In genomic region chr4:151638941-151639340, GRCm38 (mm10) we compare ENCODE assay signal across 10 mouse cellular contexts.
DNase-seq lines count a peak whose midpoint lies in the region; TF ChIP-seq lines count a peak whose summit lies in the region.
"Had no signal": no experiment of that assay in that cellular context is flagged by ENCODE, and none has a peak within 500 bp of the region (broad histone marks: within the 10 kb centered on the region; RNA-seq: fewer than 3 reads in every experiment).

No protein-coding gene starts in this region.

- no peak overlapping the region for H3K9ac ChIP-seq in heart, adult 2 months (ENCODE audit: low read depth, low read length)
- H3K9ac ChIP-seq: embryonic facial prominence, embryonic 15.5 days; neural tube, embryonic 12.5 days had no signal

- no peak for TF ChIP-seq POLR2A in heart, adult 2 months (IDR thresholded peaks at IDR 0.05; ENCODE audit: insufficient read depth, low read depth, low read length)

- DNase-seq in heart, adult 2 months, result no peak
- DNase-seq in heart, postnatal 14 days, result no peak
- peak; percentile 81 for DNase-seq in cerebellum, adult 9-10 months
- peak; percentile 61 to 71 for DNase-seq in kidney, postnatal 36 days
- DNase-seq in testis, postnatal 14 days (ENCODE audit: low spot score), result no peak
- DNase-seq in heart, embryonic 10.5 days (ENCODE audit: low spot score), result no peak
- no peak for DNase-seq in layer of hippocampus, postnatal 10 days (ENCODE audit: low spot score in 2 of 2)

- H3K79me3 ChIP-seq in C2C12 (ENCODE audit: low read depth), result no peaks in the 10 kb centered on the region

- H3K4me3 ChIP-seq in heart, adult 2 months, result no peak overlapping the region
- no peak overlapping the region for H3K4me3 ChIP-seq in C2C12 (ENCODE audit: insufficient read depth, poor library complexity, severe bottlenecking)
- no peak overlapping the region for H3K4me3 ChIP-seq in heart, embryonic 10.5 days
- H3K4me3 ChIP-seq: embryonic facial prominence, embryonic 15.5 days; neural tube, embryonic 12.5 days had no signal

- 32% methylated on average over 9 of the region's 9 CpGs for WGBS in heart, adult 2 months
- WGBS in heart, embryonic 10.5 days, result 26% methylated on average over 9 of the region's 9 CpGs

- no peak for TF ChIP-seq EP300 in heart, adult 2 months (IDR thresholded peaks at IDR 0.05; ENCODE audit: insufficient read depth, low read depth, low read length)

- H3K79me2 ChIP-seq in heart, adult 2 months (replicated peaks; ENCODE audit: control insufficient read depth, insufficient read depth, low read length), result no peaks in the 10 kb centered on the region
- no peaks in the 10 kb centered on the region for H3K79me2 ChIP-seq in C2C12 (ENCODE audit: control insufficient read depth, insufficient read depth)

- H3K4me1 ChIP-seq in heart, adult 2 months (ENCODE audit: control insufficient read depth, insufficient read depth, low read length), result peaks cover 10% of the 10 kb centered on the region
- peaks cover 31% of the 10 kb centered on the region for H3K4me1 ChIP-seq in heart, embryonic 10.5 days

- H3K27me3 ChIP-seq in heart, adult 2 months (ENCODE audit: control insufficient read depth, insufficient read depth, low read length), result no peaks in the 10 kb centered on the region
- H3K27me3 ChIP-seq in C2C12 (ENCODE audit: control insufficient read depth, insufficient read depth, insufficient read length), result peaks cover 3% of the 10 kb centered on the region
- peaks cover 34% of the 10 kb centered on the region for H3K27me3 ChIP-seq in heart, embryonic 10.5 days (ENCODE audit: insufficient read depth, poor library complexity, severe bottlenecking)
- H3K27me3 ChIP-seq: neural tube, embryonic 12.5 days had no signal

- intact Hi-C loops in heart, adult 2 months (cut with DNase I), result loop anchor here (2.0 to 10.0 kb wide), 3 partner anchors 28 to 484 kb away; no protein-coding TSS in a partner anchor
- intact Hi-C loops in heart, postnatal 14 days (cut with DNase I), result loop anchor here (10.0 kb wide), 1 partner anchor 154 kb away; no protein-coding TSS in a partner anchor

- peak; percentile 61 for TF ChIP-seq CTCF in heart, adult 2 months (IDR thresholded peaks at IDR 0.05)
- TF ChIP-seq CTCF in C2C12 (IDR thresholded peaks at IDR 0.05; ENCODE audit: control insufficient read depth, insufficient read depth, insufficient read length), result no peak

- H3K9me3 ChIP-seq in heart, embryonic 10.5 days, result no peaks in the 10 kb centered on the region
- H3K9me3 ChIP-seq: embryonic facial prominence, embryonic 15.5 days; neural tube, embryonic 12.5 days had no signal

- no peaks in the 10 kb centered on the region for H3K36me3 ChIP-seq in heart, adult 2 months (ENCODE audit: control insufficient read depth, insufficient read depth, low read length)
- H3K36me3 ChIP-seq in C2C12 (ENCODE audit: control insufficient read depth, insufficient read depth), result no peaks in the 10 kb centered on the region
- no peaks in the 10 kb centered on the region for H3K36me3 ChIP-seq in heart, embryonic 10.5 days
- H3K36me3 ChIP-seq: embryonic facial prominence, embryonic 15.5 days; neural tube, embryonic 12.5 days had no signal

- no peak overlapping the region for H3ac ChIP-seq in C2C12 (ENCODE audit: control insufficient read depth, insufficient read length, low read depth)

- H3K27ac ChIP-seq in heart, adult 2 months, result no peak overlapping the region
- H3K27ac ChIP-seq in heart, embryonic 10.5 days, result no peak overlapping the region
- H3K27ac ChIP-seq: embryonic facial prominence, embryonic 15.5 days; neural tube, embryonic 12.5 days had no signal

TF ChIP-seq in C2C12, 6 proteins besides CTCF, POLR2A, EP300 and RAD21:
- no peak for TF ChIP-seq MYOD1 (IDR thresholded peaks at IDR 0.05; ENCODE audit: control insufficient read depth, insufficient read length, low read depth)
- peak; percentile 17 for TF ChIP-seq CEBPB (IDR thresholded peaks at IDR 0.05; ENCODE audit: low read depth)
- no peak for TF ChIP-seq MAX (IDR thresholded peaks at IDR 0.05)
- TF ChIP-seq FOSL1 (IDR thresholded peaks at IDR 0.05; ENCODE audit: insufficient read depth, low read length, poor library complexity, severe bottlenecking), result no peak
- TF ChIP-seq USF1 (IDR thresholded peaks at IDR 0.05; ENCODE audit: low read depth), result no peak

Comparison
In these comparisons a context has a peak if more than half of its experiments do, and no peak if none do; other contexts are left out.
1. DNase-seq: peak in cerebellum, adult 9-10 months (single experiment) and kidney, postnatal 36 days (2 of 2); none in heart, adult 2 months (0 of 2), heart, postnatal 14 days (0 of 2), testis, postnatal 14 days (single experiment), heart, embryonic 10.5 days (single experiment) and layer of hippocampus, postnatal 10 days (0 of 2).